Comparison of ENCODE assay signal across 20 mouse cellular contexts in the genomic region with DNA sequence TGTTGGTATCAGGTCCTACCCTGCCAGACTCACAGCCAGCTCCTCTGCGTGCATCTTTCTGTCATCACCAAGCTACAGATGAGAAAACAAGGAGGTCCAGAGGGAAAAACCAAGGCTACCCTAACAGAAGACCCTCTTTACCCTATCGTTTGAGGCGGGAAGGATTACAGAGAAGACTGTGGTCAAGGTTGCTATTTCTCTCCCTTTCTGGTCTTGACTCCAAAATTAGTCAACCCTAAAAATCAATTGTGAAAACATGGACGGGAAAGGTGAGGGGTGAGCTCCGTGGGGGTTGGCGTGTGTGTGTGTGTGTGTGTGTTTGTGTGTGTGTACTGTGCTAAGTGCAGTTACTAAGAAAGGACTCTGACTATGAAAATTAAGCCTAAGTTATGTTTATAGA. TPM values are rescaled to one million over a fixed set of nuclear protein-coding genes. Genes with fewer than 3 reads are reported as not detected.
"Had no signal": no experiment of that assay in that cellular context is flagged by ENCODE, and none has a peak within 500 bp of the region (broad histone marks: within the 10 kb centered on the region; RNA-seq: fewer than 3 reads in every experiment).

No protein-coding gene starts in this region.

- H3K9me3 ChIP-seq: limb, embryonic 15.5 days; liver, embryonic 13.5 days had no signal

- DNase-seq: kidney, adult 11 months; kidney, adult 9 months; kidney, postnatal 36 days; layer of hippocampus, adult 9-11 months; layer of hippocampus, postnatal 36 days; liver, embryonic 13.5 days; lung, adult 18-20 months; retina, postnatal 1 day; right cerebral cortex, postnatal 4 days; spleen, adult 18-20 months; thymus, adult 18-20 months; thymus, postnatal 14 days had no signal

- H3K9ac ChIP-seq: limb, embryonic 15.5 days; liver, embryonic 13.5 days had no signal

- H3K27ac ChIP-seq: kidney, postnatal 0 days; limb, embryonic 15.5 days; liver, embryonic 13.5 days had no signal

- H3K4me3 ChIP-seq: limb, embryonic 15.5 days; liver, embryonic 13.5 days had no signal

- H3K36me3 ChIP-seq: limb, embryonic 15.5 days; liver, embryonic 13.5 days had no signal

- H3K4me2 ChIP-seq: limb, embryonic 15.5 days; liver, embryonic 13.5 days had no signal

- H3K4me1 ChIP-seq: limb, embryonic 15.5 days; liver, embryonic 13.5 days had no signal

RNA-seq across cellular contexts. Expression of a gene that starts 54.0 kb away (rescaled TPM):
- total RNA-seq: layer of hippocampus, adult 18-20 months; layer of hippocampus, postnatal 36 days; left cerebral cortex, adult 8-10 months; left cerebral cortex, postnatal 25 days; megakaryocyte-erythroid progenitor cell, adult 5-6 weeks had no signal
- polyA plus RNA-seq: kidney, postnatal 0 days; lung, embryonic 16.5 days; stomach, embryonic 14.5 days had no signal
